Mouse (Mus musculus) liver, postnatal 0 days (tissue): ENCODE data around the gene Tns1.

Experiments used
- CTCF ChIP-seq: sonication (generic); IDR thresholded peaks from 2 replicates; pipeline ENCODE4 v1.5.1; 2016; ENCODE audit warnings: antibody characterized with exemption, low read depth
- EP300 ChIP-seq: IDR thresholded peaks from 2 replicates; pipeline ENCODE4 v1.6.1; 2016; ENCODE audit warnings: antibody characterized with exemption, low read depth, mild to moderate bottlenecking

DNA sequence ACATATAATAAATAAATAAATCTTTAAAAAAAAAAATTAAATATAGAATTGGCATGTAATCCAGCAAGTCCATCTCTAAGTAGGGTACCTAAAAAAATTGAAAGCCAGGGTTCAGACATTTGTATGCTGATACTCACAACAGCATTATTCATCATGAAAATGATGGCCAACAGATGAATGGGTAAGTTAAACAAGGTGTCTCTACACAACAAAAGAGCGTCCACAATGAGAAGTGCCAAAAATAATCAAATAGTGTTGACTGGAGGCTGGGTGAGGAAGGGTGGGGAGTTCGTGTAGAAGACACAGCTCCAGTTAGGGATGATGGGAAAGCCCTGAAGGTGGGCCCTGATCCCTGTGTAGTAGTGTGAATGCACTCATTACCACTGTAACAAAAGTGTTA lies 35.8 kb upstream of the Tns1 start:
- TF ChIP-seq EP300 (no peak), CTCF (no peak)
